Mouse (Mus musculus) testis, adult 2 months (tissue): Measurements from ENCODE around the gene Nmrk1.

ENCODE experiments used
- CTCF ChIP-seq: fragments of 200-500 bp; IDR thresholded peaks from 2 replicates; pipeline ENCODE4 v1.5.1; 2012; ENCODE audit warnings: low read depth, mild to moderate bottlenecking, inconsistent platforms, low read length, moderate library complexity; ENCODE audit not compliant: control insufficient read depth, insufficient read depth, insufficient replicate concordance
- POLR2A ChIP-seq: fragments of 200-500 bp; IDR thresholded peaks from 2 replicates; pipeline ENCODE4 v1.6.1; 2012; ENCODE audit warnings: low read depth, mild to moderate bottlenecking, inconsistent platforms, low read length, moderate library complexity; ENCODE audit not compliant: control insufficient read depth

GRCm38 (mm10) chr19:18666966-18667365, 35.2 kb downstream of the Nmrk1 start:
- TF ChIP-seq CTCF (no peak), POLR2A (no peak)
